Mouse (Mus musculus) lung, postnatal 10 days (tissue): ENCODE data around the gene Olfr1044.
"Not testable (repeated sequence)": the region's sequence is repeated elsewhere in the genome, so short reads cannot be mapped to it uniquely, and the experiment has no call there.

Experiments used
- DNase-seq: peaks from one replicate; pipeline ENCODE4 v3.0.0; 2021

Olfr1044 gene

GRCm38 (mm10) chr2:86177720-86178119 lies at the start of gene Olfr1044:
TSS of gene Olfr1044 (minus strand) at chr2:86177820.
- DNase-seq: no peak

DNA sequence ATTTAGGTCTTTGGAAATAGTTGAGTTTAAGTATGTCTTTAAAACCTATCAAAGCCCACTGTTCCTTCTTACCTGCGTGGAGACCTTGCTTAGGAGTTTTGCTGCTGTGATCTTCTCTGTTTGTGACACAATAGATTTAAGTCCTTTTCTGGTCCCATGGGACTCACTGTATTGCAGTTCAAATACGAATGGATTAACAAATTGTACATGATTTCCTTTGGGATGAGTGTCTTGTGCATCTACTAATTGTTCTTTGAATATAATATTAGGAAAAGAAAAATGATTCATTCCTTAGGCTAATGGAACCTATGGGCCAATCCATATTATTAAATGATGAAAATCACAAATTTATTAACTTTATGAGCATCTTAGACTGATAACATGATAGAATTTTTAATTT lies 41.6 kb upstream of the Olfr1044 start, which contains the start of gene Olfr1046:
Olfr1046 (minus strand) TSS at position 101 of the 400 bp plus-strand sequence.
- DNase-seq: no peak

- no peak for DNase-seq
Observed at GRCm38 (mm10) chr2:86202909-86203308, 25.3 kb upstream of the Olfr1044 start, which contains the start of gene Olfr1045. TSS of gene Olfr1045 (minus strand) at chr2:86203009.

GRCm38 (mm10) chr2:86195863-86196262 lies 18.2 kb upstream of the Olfr1044 start:
- no peak for DNase-seq

DNA sequence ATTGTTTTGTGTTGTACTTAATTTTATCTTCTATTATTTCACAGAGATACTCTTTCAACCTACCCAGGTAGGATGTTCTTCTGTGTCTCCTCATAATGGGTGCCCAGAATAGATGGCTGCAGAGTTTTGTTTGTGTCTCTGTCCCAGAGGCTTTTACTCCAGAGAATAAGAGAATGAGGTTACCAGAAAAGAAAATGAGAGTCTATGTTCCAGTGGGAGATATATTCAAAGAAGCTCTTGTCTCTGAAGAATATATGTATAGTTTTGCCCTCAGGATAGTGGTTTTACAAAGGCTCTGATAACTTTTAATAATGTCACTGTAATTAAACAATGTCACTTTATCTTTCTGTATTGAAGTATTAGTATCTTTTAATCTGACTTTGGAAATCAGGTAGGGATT lies 8.0 kb upstream of the Olfr1044 start, which contains the start of gene Olfr52:
Olfr52 (minus strand) TSS at position 101 of the 400 bp plus-strand sequence.
- DNase-seq: no peak

- no peak for DNase-seq
Observed at GRCm38 (mm10) chr2:86179950-86180349, 2.3 kb upstream of the Olfr1044 start.

GRCm38 (mm10) chr2:86175422-86175821 lies 2.2 kb downstream of the Olfr1044 start:
- DNase-seq: not testable (repeated sequence)

DNA sequence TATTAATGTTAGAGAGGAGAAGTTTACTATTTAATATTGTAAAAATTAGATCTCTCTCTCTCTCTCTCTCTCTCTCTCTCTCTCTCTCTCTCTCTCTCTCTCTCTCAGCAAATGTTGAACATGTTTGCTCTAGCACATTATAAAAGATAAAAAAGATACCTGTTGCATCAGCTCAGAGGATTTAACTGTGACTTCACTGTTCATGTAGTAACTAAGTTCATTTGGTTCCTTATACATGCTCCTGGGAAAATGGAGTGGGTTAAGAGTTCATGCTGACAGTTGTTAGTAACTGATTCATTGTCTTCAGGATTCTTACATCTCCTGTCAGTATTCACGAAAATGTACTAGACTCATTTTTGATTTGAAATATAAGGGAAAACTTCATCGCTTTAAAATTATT lies 10.2 kb downstream of the Olfr1044 start, which contains the start of gene Olfr1043:
Olfr1043 (minus strand) TSS at position 101 of the 400 bp plus-strand sequence.
- no peak for DNase-seq

DNA sequence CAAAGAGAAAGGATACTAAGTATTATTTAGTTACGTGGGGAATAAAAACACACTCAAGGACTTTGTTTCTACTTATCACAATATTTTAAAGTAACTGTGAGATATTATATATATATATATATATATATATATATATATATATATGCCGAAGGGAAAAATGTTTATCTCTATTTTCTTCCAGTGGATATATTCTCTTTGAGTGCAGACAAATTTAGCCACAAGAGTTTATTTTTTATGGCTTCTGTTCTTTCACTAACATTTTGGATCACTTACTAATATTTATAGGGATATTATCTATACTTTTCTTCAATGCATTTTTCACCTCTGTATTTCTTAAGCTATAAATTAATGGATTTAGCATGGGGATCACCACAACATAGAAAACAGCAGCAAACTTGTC lies 15.9 kb downstream of the Olfr1044 start, which contains the start of gene Olfr1042:
Olfr1042 (minus strand) TSS at position 101 of the 400 bp plus-strand sequence.
- no peak for DNase-seq

DNA sequence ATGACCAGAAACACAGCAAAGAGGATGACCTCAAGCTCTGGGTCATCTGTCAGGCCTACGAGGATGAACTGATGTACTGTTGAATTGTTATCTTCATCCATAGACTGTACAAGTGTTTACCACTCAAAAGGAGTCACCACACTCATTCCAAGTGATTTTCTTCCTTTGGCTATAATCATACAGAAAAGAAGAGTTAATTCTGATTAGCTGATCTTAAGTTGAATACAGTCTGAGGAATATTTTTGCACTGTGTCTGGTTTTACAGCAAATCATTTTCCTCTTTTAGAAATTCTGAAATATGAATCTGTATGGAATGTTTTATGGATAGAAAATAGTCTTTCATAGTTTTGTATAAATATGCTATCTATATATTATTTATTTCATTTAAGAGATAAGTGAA lies 31.0 kb downstream of the Olfr1044 start, which contains the start of gene Olfr1040:
Olfr1040 (minus strand) TSS at position 101 of the 400 bp plus-strand sequence.
- no peak for DNase-seq

DNA sequence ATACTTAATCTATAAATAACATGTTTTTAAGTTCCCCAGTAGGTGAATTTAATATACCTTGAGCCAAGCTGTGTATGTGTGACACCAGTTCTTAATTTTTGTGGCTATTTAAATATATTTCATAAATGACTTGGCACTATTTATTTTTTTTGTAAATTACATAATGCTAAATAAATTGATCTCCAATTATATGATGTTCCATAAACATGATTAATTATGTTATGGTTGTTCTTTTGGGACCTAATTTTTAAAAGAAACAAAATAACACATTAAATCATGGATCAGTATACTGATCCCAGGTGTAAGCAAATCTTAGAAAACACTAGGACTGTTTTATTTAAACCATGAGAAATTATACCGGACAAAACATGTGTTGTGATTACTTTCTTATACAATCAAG lies 41.8 kb downstream of the Olfr1044 start, which contains the start of gene Olfr1039:
Olfr1039 (minus strand) TSS at position 101 of the 400 bp plus-strand sequence.
- DNase-seq: no peak
